ENCODE assay signal across 8 mouse cellular contexts in the genomic region with DNA sequence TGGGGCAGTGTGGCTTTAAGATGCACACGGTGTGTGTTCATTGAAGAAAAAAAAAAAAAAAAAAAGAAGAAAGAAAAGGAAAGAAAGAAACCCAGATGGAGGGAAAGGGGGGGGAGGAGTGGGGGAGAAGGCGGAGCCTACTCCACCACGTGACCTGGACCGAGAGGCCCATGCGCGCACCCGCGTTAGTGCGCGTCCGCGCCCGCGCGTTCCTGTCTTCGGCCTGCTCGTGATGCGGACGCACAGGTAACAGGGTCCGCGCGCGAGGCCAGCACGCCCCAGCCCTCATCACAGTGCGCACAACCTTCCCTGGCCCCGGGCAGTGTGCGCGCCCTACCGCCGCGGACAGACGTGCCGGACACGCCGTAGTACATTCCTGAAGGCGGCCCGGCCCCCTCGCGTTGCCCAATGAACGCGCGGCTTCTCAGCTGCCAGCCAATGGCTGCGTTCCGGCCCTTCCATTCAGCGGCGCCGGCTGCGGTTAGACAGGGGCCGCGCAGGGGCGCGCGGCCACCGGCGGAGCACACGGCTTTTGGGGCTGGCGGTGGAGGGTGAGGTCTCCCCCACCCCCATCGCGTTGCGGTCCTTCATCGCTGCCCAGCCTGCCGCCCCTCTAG. TPM values are rescaled to one million over a fixed set of nuclear protein-coding genes. Genes with fewer than 3 reads are reported as not detected.
A peak's percentile ranks its signal among the peaks of the same experiment; 100 is the strongest.
DNase-seq lines count a peak whose midpoint lies in the region; ATAC-seq and TF ChIP-seq lines count a peak whose summit lies in the region.

No protein-coding gene starts in this region.

- no peaks in the 10 kb centered on the region for H3K36me3 ChIP-seq in embryonic facial prominence, embryonic 13.5 days
- no peaks in the 10 kb centered on the region for H3K36me3 ChIP-seq in heart, adult 2 months (ENCODE audit: control insufficient read depth, insufficient read depth, low read length)
- no peaks in the 10 kb centered on the region for H3K36me3 ChIP-seq in kidney, adult 2 months (ENCODE audit: control insufficient read depth, insufficient read depth, low read length)
- no peaks in the 10 kb centered on the region; the same call in 1 of the 2 replicates for H3K36me3 ChIP-seq in limb, embryonic 11.5 days (ENCODE audit: control insufficient read depth, insufficient read depth, low read length)
- no peaks in the 10 kb centered on the region for H3K36me3 ChIP-seq in midbrain, embryonic 13.5 days
- no peaks in the 10 kb centered on the region for H3K36me3 ChIP-seq in small intestine, adult 2 months (ENCODE audit: control insufficient read depth, insufficient read depth, low read length)

- ATAC-seq in embryonic facial prominence, embryonic 13.5 days (ENCODE audit: insufficient number of reproducible peaks, insufficient read depth, low FRiP score, low TSS enrichment, low read depth) = peak; percentile 82
- peak; percentile 87 for ATAC-seq in limb, embryonic 11.5 days (ENCODE audit: insufficient number of reproducible peaks, low FRiP score, low TSS enrichment, low read depth)
- ATAC-seq in midbrain, embryonic 13.5 days = peak; percentile 87

- no peaks in the 10 kb centered on the region for H3K9me3 ChIP-seq in embryonic facial prominence, embryonic 13.5 days
- H3K9me3 ChIP-seq in limb, embryonic 11.5 days (ENCODE audit: control insufficient read depth, low read length) = no peaks in the 10 kb centered on the region
- H3K9me3 ChIP-seq in midbrain, embryonic 13.5 days = no peaks in the 10 kb centered on the region

- H3K4me3 ChIP-seq in embryonic facial prominence, embryonic 13.5 days = peak overlapping the region; percentile 94
- H3K4me3 ChIP-seq in heart, adult 2 months = peak overlapping the region; percentile 78
- H3K4me3 ChIP-seq in kidney, adult 2 months (ENCODE audit: insufficient read depth, low read depth, low read length) = peak overlapping the region; percentile 65
- peak overlapping the region; percentile 80 for H3K4me3 ChIP-seq in limb, embryonic 11.5 days (ENCODE audit: low read depth, low read length)
- H3K4me3 ChIP-seq in midbrain, embryonic 13.5 days (replicated peaks) = peak overlapping the region; percentile 94
- peak overlapping the region; percentile 93 for H3K4me3 ChIP-seq in small intestine, adult 2 months (ENCODE audit: low read depth, low read length)

- TF ChIP-seq CTCF in heart, adult 2 months (IDR thresholded peaks at IDR 0.05) = peak; percentile 48
- 0 out of 2 replicates have a peak, but pooled peaks have one; percentile 1 for TF ChIP-seq CTCF in kidney, adult 2 months (conservative IDR thresholded peaks at IDR 0.05; ENCODE audit: insufficient read depth, insufficient read length, low read depth, low read length)
- TF ChIP-seq CTCF in small intestine, adult 2 months (IDR thresholded peaks at IDR 0.05; ENCODE audit: extremely low read depth, insufficient read length, insufficient replicate concordance, low read depth, low read length) = no peak

- H3K79me2 ChIP-seq in heart, adult 2 months (replicated peaks; ENCODE audit: control insufficient read depth, insufficient read depth, low read length) = no peaks in the 10 kb centered on the region

- peak; percentile 95 for DNase-seq in 3134 (ENCODE audit: extremely low read depth, insufficient read length, low spot score)
- peak; percentile 95 to 96 for DNase-seq in adrenal gland, postnatal 36 days
- peak; percentile 94 to 97 for DNase-seq in heart, adult 2 months
- DNase-seq in kidney, adult 2 months = peak; percentile 98
- DNase-seq in limb, embryonic 11.5 days (ENCODE audit: low spot score) = peak; percentile 99

- peak overlapping the region; percentile 96 for H3K4me2 ChIP-seq in embryonic facial prominence, embryonic 13.5 days
- H3K4me2 ChIP-seq in limb, embryonic 11.5 days (ENCODE audit: low read depth, severe bottlenecking) = peak overlapping the region; percentile 93
- peak overlapping the region; percentile 97 for H3K4me2 ChIP-seq in midbrain, embryonic 13.5 days (replicated peaks)

- TF ChIP-seq POLR2A in heart, adult 2 months (IDR thresholded peaks at IDR 0.05; ENCODE audit: insufficient read depth, low read depth, low read length) = peak; percentile 60
- no peak for TF ChIP-seq POLR2A in kidney, adult 2 months (IDR thresholded peaks at IDR 0.05; ENCODE audit: low read depth, low read length)
- TF ChIP-seq POLR2A in small intestine, adult 2 months (IDR thresholded peaks at IDR 0.05; ENCODE audit: low read depth, low read length) = peak; percentile 41; the same call in 1 of the 2 replicates

- under 1% methylated on average over 59 of the region's 62 CpGs for WGBS in embryonic facial prominence, embryonic 13.5 days
- WGBS in heart, adult 2 months = under 1% methylated on average over 61 of the region's 62 CpGs
- under 1% methylated on average over 62 of the region's 62 CpGs for WGBS in kidney, adult 2 months
- WGBS in limb, embryonic 11.5 days = 0% methylated on average over 62 of the region's 62 CpGs
- WGBS in midbrain, embryonic 13.5 days = under 1% methylated on average over 62 of the region's 62 CpGs
- WGBS in small intestine, adult 2 months = under 1% methylated on average over 62 of the region's 62 CpGs

- intact Hi-C loops in heart, adult 2 months (cut with DNase I) = loop anchor here (2.0 to 10.0 kb wide), 5 partner anchors 75 to 597 kb away; partner anchors contain the start of gene Habp4

- H3K27me3 ChIP-seq in embryonic facial prominence, embryonic 13.5 days = peaks cover 35% of the 10 kb centered on the region
- H3K27me3 ChIP-seq in heart, adult 2 months (ENCODE audit: control insufficient read depth, insufficient read depth, low read length) = peaks cover 2% of the 10 kb centered on the region; the same call in 1 of the 2 replicates
- peaks cover 1% of the 10 kb centered on the region; the same call in 1 of the 2 replicates for H3K27me3 ChIP-seq in kidney, adult 2 months (replicated peaks; ENCODE audit: control insufficient read depth, insufficient read depth, low read length)
- peaks cover 11% of the 10 kb centered on the region for H3K27me3 ChIP-seq in limb, embryonic 11.5 days (ENCODE audit: control insufficient read depth, insufficient read depth, low read length)
- peaks cover 41% of the 10 kb centered on the region for H3K27me3 ChIP-seq in midbrain, embryonic 13.5 days
- peaks cover 14% of the 10 kb centered on the region for H3K27me3 ChIP-seq in small intestine, adult 2 months (ENCODE audit: control insufficient read depth, insufficient read depth, low read length)

- H3K4me1 ChIP-seq in embryonic facial prominence, embryonic 13.5 days = peaks cover 24% of the 10 kb centered on the region
- peaks cover 2% of the 10 kb centered on the region for H3K4me1 ChIP-seq in heart, adult 2 months (ENCODE audit: control insufficient read depth, insufficient read depth, low read length)
- peaks cover 2% of the 10 kb centered on the region; the same call in 1 of the 2 replicates for H3K4me1 ChIP-seq in kidney, adult 2 months (ENCODE audit: control insufficient read depth, insufficient read depth, low read length)
- H3K4me1 ChIP-seq in limb, embryonic 11.5 days (ENCODE audit: control insufficient read depth, insufficient read depth, low read length) = peaks cover 24% of the 10 kb centered on the region; the same call in 1 of the 2 replicates
- H3K4me1 ChIP-seq in midbrain, embryonic 13.5 days (replicated peaks) = peaks cover 54% of the 10 kb centered on the region
- peaks cover 4% of the 10 kb centered on the region; the same call in 1 of the 2 replicates for H3K4me1 ChIP-seq in small intestine, adult 2 months (ENCODE audit: control insufficient read depth, insufficient read depth, insufficient read length, low read length)

- H3K27ac ChIP-seq in embryonic facial prominence, embryonic 13.5 days = peak overlapping the region; percentile 100
- peak overlapping the region; percentile 96 for H3K27ac ChIP-seq in heart, adult 2 months
- H3K27ac ChIP-seq in kidney, adult 2 months (ENCODE audit: insufficient read depth, low read depth, low read length) = peak overlapping the region; percentile 65
- peak overlapping the region; percentile 53 for H3K27ac ChIP-seq in limb, embryonic 11.5 days (replicated peaks; ENCODE audit: low read depth, low read length)
- peak overlapping the region; percentile 89 for H3K27ac ChIP-seq in midbrain, embryonic 13.5 days
- H3K27ac ChIP-seq in small intestine, adult 2 months (ENCODE audit: insufficient read depth, low read depth, low read length) = peak overlapping the region; percentile 68

- TF ChIP-seq EP300 in heart, adult 2 months (IDR thresholded peaks at IDR 0.05; ENCODE audit: insufficient read depth, low read depth, low read length) = peak; percentile 73

- peak overlapping the region; percentile 75 for H3K9ac ChIP-seq in embryonic facial prominence, embryonic 13.5 days
- peak overlapping the region; percentile 81 for H3K9ac ChIP-seq in heart, adult 2 months (ENCODE audit: low read depth, low read length)
- peak overlapping the region; percentile 61 for H3K9ac ChIP-seq in limb, embryonic 11.5 days (ENCODE audit: low read length)
- peak overlapping the region; percentile 61 for H3K9ac ChIP-seq in midbrain, embryonic 13.5 days (replicated peaks)

RNA-seq across cellular contexts. Expression of gene Ptch1, which starts 5.6 kb away (rescaled TPM):
- total RNA-seq in adrenal gland, postnatal 36 days (2021) = 10 to 100 TPM; 37.3 to 49.6 TPM
- polyA plus RNA-seq in embryonic facial prominence, embryonic 13.5 days (2015; fragmentation: Nextera tagmentation; extraction: Ambion mirVana) = 30.6 and 30.8 TPM in 2 replicates
- total RNA-seq in heart, adult 2 months (2021) = 10 to 100 TPM in 1 of 2 experiments, 1 to 10 TPM in 1; 9.3 to 16.4 TPM
- 6.7 and 9.2 TPM in 2 replicates for polyA plus RNA-seq in heart, adult 2 months (2012; rRNA removed)
- polyA plus RNA-seq in kidney, adult 2 months (2012; rRNA removed) = 17.5 and 19.6 TPM in 2 replicates
- 25.6 and 27.4 TPM in 2 replicates for polyA plus RNA-seq in limb, embryonic 11.5 days (2014; fragmentation: Nextera tagmentation; extraction: Ambion mirVana)
- polyA plus RNA-seq in midbrain, embryonic 13.5 days (2015; fragmentation: Nextera tagmentation; extraction: Ambion mirVana) = 16.0 and 17.8 TPM in 2 replicates
- 9.1 and 20.5 TPM in 2 replicates for polyA plus RNA-seq in small intestine, adult 2 months (2012; rRNA removed)

Comparison
In these comparisons a context has a peak if more than half of its experiments do, and no peak if none do; other contexts are left out.
1. Peak in every context shown above with its lines: DNase-seq, ATAC-seq, H3K4me3 ChIP-seq and H3K27ac ChIP-seq.